Mouse (Mus musculus) lung, embryonic 15.5 days (tissue): ENCODE data around the gene 4921509C19Rik. TPM values are rescaled to one million over a fixed set of nuclear protein-coding genes. Genes with fewer than 3 reads are reported as not detected.
"Not testable (repeated sequence)": the region's sequence is repeated elsewhere in the genome, so short reads cannot be mapped to it uniquely, and the experiment has no call there.

Experiments used
- ATAC-seq: fragments of 200-750 bp; cut with Nextera tagmentation; 2 replicates; pipeline ENCODE4 v1.8.0; 2017; ENCODE audit warnings: moderate number of reproducible peaks, borderline replicate concordance; ENCODE audit not compliant: low FRiP score, low TSS enrichment; ENCODE audit errors: extremely low read depth
- H3K27ac ChIP-seq: fragments of 300-500 bp; sonication (generic); 2 replicates; pipeline ENCODE4 v1.5.1; 2015; ENCODE audit warnings: moderate library complexity, mild to moderate bottlenecking, inconsistent platforms
- H3K27me3 ChIP-seq: fragments of 300-500 bp; sonication (generic); 2 replicates; pipeline ENCODE4 v1.6.1; 2015; ENCODE audit warnings: inconsistent platforms
- H3K36me3 ChIP-seq: fragments of 300-500 bp; sonication (generic); 2 replicates; pipeline ENCODE4 v1.6.1; 2015; ENCODE audit warnings: inconsistent platforms
- H3K4me1 ChIP-seq: fragments of 300-500 bp; sonication (generic); 2 replicates; pipeline ENCODE4 v1.6.1; 2015; ENCODE audit warnings: inconsistent platforms
- H3K4me2 ChIP-seq: fragments of 300-500 bp; sonication (generic); 2 replicates; pipeline ENCODE4 v1.6.1; 2015; ENCODE audit warnings: inconsistent platforms, mild to moderate bottlenecking, moderate library complexity
- H3K4me3 ChIP-seq: fragments of 300-500 bp; sonication (generic); 2 replicates; pipeline ENCODE4 v1.5.1; 2015; ENCODE audit warnings: mild to moderate bottlenecking, inconsistent platforms
- H3K9ac ChIP-seq: fragments of 300-500 bp; sonication (generic); 2 replicates; pipeline ENCODE4 v1.6.1; 2015; ENCODE audit warnings: inconsistent platforms
- H3K9me3 ChIP-seq: fragments of 300-500 bp; sonication (generic); 2 replicates; pipeline ENCODE4 v1.6.1; 2016; ENCODE audit warnings: inconsistent platforms
- WGBS: fragments of 180-500 bp; shearing (Covaris S2); methylation state at CpG from one replicate; pipeline ENCODE4 v1.1.7; 2015; 5-methylcytosine and 5-hydroxymethylcytosine counted together
- polyA plus RNA-seq: library from polyadenylated mRNA; unstranded; fragments of >200 nt; fragmentation: Nextera tagmentation; extraction: Ambion mirVana; gene quantifications from 2 replicates; pipeline ENCODE4 v1.2.1, GENCODE M21; 2015

The 4921509C19Rik gene
- polyA plus RNA-seq: not detected in 2 replicates

- ATAC-seq, H3K4me1 ChIP-seq, H3K27ac ChIP-seq, H3K4me2 ChIP-seq, H3K9ac ChIP-seq, H3K27me3 ChIP-seq, H3K36me3 ChIP-seq, H3K4me3 ChIP-seq, H3K9me3 ChIP-seq: not testable (repeated sequence)
- WGBS: 82% methylated on average over 5 of the region's 5 CpGs
Observed at GRCm38 (mm10) chr2:151476053-151476452, at the start of gene 4921509C19Rik. Gene 4921509C19Rik, minus strand, starts transcription at chr2:151476153.

- Histone ChIP-seq H3K27me3 (no peaks in the 10 kb centered on the region), H3K4me1 (peaks cover 6% of the 10 kb centered on the region), H3K36me3 (0 out of 2 replicates have a peak, but pooled peaks cover 3% of the 10 kb centered on the region), H3K9me3 (no peaks in the 10 kb centered on the region), H3K27ac (no peak overlapping the region), H3K4me3 (no peak overlapping the region), H3K4me2 (no peak overlapping the region), H3K9ac (no peak overlapping the region)
- no peak for ATAC-seq
- WGBS: 58% methylated on average over 2 of the region's 2 CpGs
Observed at GRCm38 (mm10) chr2:151525520-151525919, 49.6 kb upstream of the 4921509C19Rik start.

- 29% methylated on average over 4 of the region's 4 CpGs for WGBS
- Histone ChIP-seq H3K4me2 (no peak overlapping the region), H3K4me3 (no peak overlapping the region), H3K36me3 (0 out of 2 replicates have a peak, but pooled peaks cover 3% of the 10 kb centered on the region), H3K9me3 (no peaks in the 10 kb centered on the region), H3K4me1 (no peaks in the 10 kb centered on the region), H3K27ac (no peak overlapping the region), H3K9ac (no peak overlapping the region), H3K27me3 (no peaks in the 10 kb centered on the region)
- ATAC-seq: no peak
Observed at GRCm38 (mm10) chr2:151524324-151525041, 48.5 kb upstream of the 4921509C19Rik start.

- ATAC-seq: no peak
- 90% methylated on average over 2 of the region's 2 CpGs for WGBS
- Histone ChIP-seq H3K9me3 (no peaks in the 10 kb centered on the region), H3K27me3 (no peaks in the 10 kb centered on the region), H3K4me1 (no peaks in the 10 kb centered on the region), H3K36me3 (peaks cover 25% of the 10 kb centered on the region), H3K4me3 (no peak overlapping the region), H3K27ac (no peak overlapping the region), H3K4me2 (no peak overlapping the region), H3K9ac (no peak overlapping the region)
Observed at GRCm38 (mm10) chr2:151519000-151519399, 43.0 kb upstream of the 4921509C19Rik start.

GRCm38 (mm10) chr2:151513525-151514285 lies 37.8 kb upstream of the 4921509C19Rik start:
- no peaks in the 10 kb centered on the region for H3K27me3 ChIP-seq
- no peak overlapping the region for H3K9ac ChIP-seq
- H3K4me1 ChIP-seq: no peaks in the 10 kb centered on the region; the same call in 1 of the 2 replicates
- H3K4me2 ChIP-seq: no peak overlapping the region
- 77% methylated on average over 3 of the region's 3 CpGs for WGBS
- H3K4me3 ChIP-seq: no peak overlapping the region
- no peaks in the 10 kb centered on the region for H3K9me3 ChIP-seq
- no peak overlapping the region for H3K27ac ChIP-seq
- peaks cover 64% of the 10 kb centered on the region for H3K36me3 ChIP-seq
- ATAC-seq: no peak

- Histone ChIP-seq H3K4me1 (no peaks in the 10 kb centered on the region; the same call in 1 of the 2 replicates), H3K27ac (0 out of 2 replicates have a peak overlapping the region, but pooled peaks have one; percentile 8), H3K9me3 (no peaks in the 10 kb centered on the region), H3K4me2 (no peak overlapping the region), H3K4me3 (no peak overlapping the region), H3K27me3 (no peaks in the 10 kb centered on the region), H3K36me3 (peaks cover 72% of the 10 kb centered on the region), H3K9ac (no peak overlapping the region)
- 0 out of 2 replicates have a peak, but pooled peaks have one; percentile 14 for ATAC-seq
Observed at GRCm38 (mm10) chr2:151512199-151512598, 36.2 kb upstream of the 4921509C19Rik start.

- no peak overlapping the region for H3K9ac ChIP-seq
- no peaks in the 10 kb centered on the region for H3K9me3 ChIP-seq
- H3K4me1 ChIP-seq: no peaks in the 10 kb centered on the region
- no peak overlapping the region for H3K27ac ChIP-seq
- 85% methylated on average over 4 of the region's 4 CpGs for WGBS
- no peak overlapping the region for H3K4me3 ChIP-seq
- H3K36me3 ChIP-seq: peaks cover 82% of the 10 kb centered on the region
- no peak for ATAC-seq
- no peak overlapping the region for H3K4me2 ChIP-seq
- H3K27me3 ChIP-seq: no peaks in the 10 kb centered on the region
Observed at GRCm38 (mm10) chr2:151504226-151504625, 28.3 kb upstream of the 4921509C19Rik start.

GRCm38 (mm10) chr2:151500442-151501007 lies 24.6 kb upstream of the 4921509C19Rik start:
- H3K9me3 ChIP-seq: no peaks in the 10 kb centered on the region
- H3K36me3 ChIP-seq: peaks cover 72% of the 10 kb centered on the region
- WGBS: 92% methylated on average over 6 of the region's 6 CpGs

GRCm38 (mm10) chr2:151498358-151498757 lies 22.4 kb upstream of the 4921509C19Rik start:
- Histone ChIP-seq H3K9ac (no peak overlapping the region), H3K27me3 (no peaks in the 10 kb centered on the region), H3K4me1 (peaks cover 7% of the 10 kb centered on the region; the same call in 1 of the 2 replicates), H3K27ac (no peak overlapping the region), H3K9me3 (no peaks in the 10 kb centered on the region), H3K4me3 (no peak overlapping the region), H3K4me2 (no peak overlapping the region), H3K36me3 (peaks cover 52% of the 10 kb centered on the region)
- ATAC-seq: no peak
- 66% methylated on average over 3 of the region's 3 CpGs for WGBS

More at GRCm38 (mm10) chr2:151500442-151501007, 24.6 kb upstream of the 4921509C19Rik start:
- Histone ChIP-seq H3K27ac (no peak overlapping the region), H3K4me3 (no peak overlapping the region), H3K27me3 (no peaks in the 10 kb centered on the region), H3K4me2 (no peak overlapping the region), H3K9ac (no peak overlapping the region), H3K4me1 (no peaks in the 10 kb centered on the region)
- ATAC-seq: no peak

- WGBS: under 1% methylated on average over 73 of the region's 73 CpGs
- peak; percentile 100 for ATAC-seq
Observed at GRCm38 (mm10) chr2:151494035-151494803, 18.3 kb upstream of the 4921509C19Rik start, which contains the start of gene Nsfl1c. Gene Nsfl1c, plus strand, starts transcription at chr2:151494182.

GRCm38 (mm10) chr2:151486496-151486895 lies 10.5 kb upstream of the 4921509C19Rik start:
- no peak overlapping the region for H3K27ac ChIP-seq
- no peak overlapping the region for H3K4me2 ChIP-seq
- ATAC-seq: no peak
- no peak overlapping the region for H3K4me3 ChIP-seq
- H3K9me3 ChIP-seq: no peaks in the 10 kb centered on the region
- H3K9ac ChIP-seq: no peak overlapping the region
- H3K36me3 ChIP-seq: no peaks in the 10 kb centered on the region
- no peaks in the 10 kb centered on the region for H3K27me3 ChIP-seq
- H3K4me1 ChIP-seq: no peaks in the 10 kb centered on the region

More at GRCm38 (mm10) chr2:151494035-151494803, 18.3 kb upstream of the 4921509C19Rik start, which contains the start of gene Nsfl1c:
- H3K9ac ChIP-seq: peak within 1 kb of the TSS; percentile 90
- no peaks in the 10 kb centered on the region for H3K9me3 ChIP-seq
- H3K36me3 ChIP-seq: peaks cover 16% of the 10 kb centered on the region
- peak within 1 kb of the TSS; percentile 79 for H3K4me2 ChIP-seq
- H3K4me3 ChIP-seq: peak within 1 kb of the TSS; percentile 94
- no peaks in the 10 kb centered on the region for H3K27me3 ChIP-seq
- 0 out of 2 replicates have a peak within 1 kb of the TSS, but pooled peaks have one; percentile 37 for H3K27ac ChIP-seq
- H3K4me1 ChIP-seq: peaks cover 7% of the 10 kb centered on the region; the same call in 1 of the 2 replicates
